Mouse (Mus musculus): Measurements from ENCODE around the gene Zpbp2. TPM values are rescaled to one million over a fixed set of nuclear protein-coding genes. Genes with fewer than 3 reads are reported as not detected.

Zpbp2 gene
- polyA plus RNA-seq, 1 experiment from 2014 or later, result not detected

DNA sequence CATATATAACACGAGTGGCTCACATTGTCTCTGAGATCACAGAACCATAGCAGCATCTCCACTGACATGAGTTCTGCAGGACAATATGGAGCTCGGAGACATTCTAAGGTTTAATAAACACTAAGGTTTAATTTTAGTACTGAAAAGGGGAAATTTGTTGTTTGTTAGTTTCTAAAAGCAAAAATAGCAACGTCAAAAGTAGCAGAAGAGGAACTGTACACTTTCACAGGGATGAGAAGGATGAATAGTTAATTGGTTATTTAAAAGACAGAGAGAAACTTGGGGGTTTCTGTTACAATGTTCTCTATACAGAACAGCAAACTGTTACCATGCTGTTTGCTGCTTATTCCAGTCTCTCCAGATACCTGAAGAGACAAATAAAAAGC, 3.6 kb upstream of the Zpbp2 start:
- Histone ChIP-seq H3K9me3 (ENCODE audit: control insufficient read depth, low read length) (no peaks in the 10 kb centered on the region), H3K36me3 (ENCODE audit: control insufficient read depth, insufficient read depth, low read length) (no peaks in the 10 kb centered on the region), H3K27ac (ENCODE audit: low read depth, low read length) (no peak overlapping the region), H3K4me3 (ENCODE audit: low read depth, low read length) (no peak overlapping the region), H3K4me1 (replicated peaks; ENCODE audit: control insufficient read depth, insufficient read depth, low read length) (no peaks in the 10 kb centered on the region), H3K4me2 (replicated peaks; ENCODE audit: low read depth, low read length) (no peak overlapping the region), H3K27me3 (ENCODE audit: control insufficient read depth, insufficient read depth, low read length) (peaks cover 59% of the 10 kb centered on the region), H3K9ac (ENCODE audit: low read depth, low read length) (no peak overlapping the region)
- DNase-seq (ENCODE audit: low spot score), result no peak
- 66% methylated on average over 3 of the region's 3 CpGs for WGBS
- ATAC-seq (ENCODE audit: low FRiP score), result no peak

DNA sequence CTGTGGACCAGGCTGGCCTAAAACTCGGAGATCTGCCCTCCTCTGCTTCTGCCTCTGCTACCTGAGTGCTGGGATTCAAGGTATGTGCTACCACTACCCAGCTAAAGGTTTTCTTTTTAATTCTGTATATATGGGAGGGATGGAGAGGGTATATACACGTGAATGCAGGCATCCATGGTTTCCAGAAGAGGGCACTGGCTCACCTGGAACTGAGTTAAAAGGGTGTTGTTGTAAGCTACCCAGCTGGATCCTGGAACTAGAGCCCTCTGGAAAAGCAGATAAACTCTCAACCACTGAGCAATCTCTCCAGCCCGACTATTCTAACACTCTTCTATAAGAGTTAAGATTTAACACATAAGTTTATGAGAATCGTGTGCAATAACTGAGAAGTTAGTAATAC, 1.5 kb upstream of the Zpbp2 start:
- no peak overlapping the region for H3K27ac ChIP-seq (ENCODE audit: low read depth, low read length)
- H3K4me1 ChIP-seq (replicated peaks; ENCODE audit: control insufficient read depth, insufficient read depth, low read length), result no peaks in the 10 kb centered on the region
- ATAC-seq (ENCODE audit: low FRiP score) (no peak), DNase-seq (ENCODE audit: low spot score) (no peak)
- WGBS, result 75% methylated on average over 4 of the region's 4 CpGs
- H3K4me3 ChIP-seq (ENCODE audit: low read depth, low read length), result no peak overlapping the region
- no peak overlapping the region for H3K9ac ChIP-seq (ENCODE audit: low read depth, low read length)
- no peaks in the 10 kb centered on the region for H3K36me3 ChIP-seq (ENCODE audit: control insufficient read depth, insufficient read depth, low read length)
- no peak overlapping the region for H3K4me2 ChIP-seq (replicated peaks; ENCODE audit: low read depth, low read length)
- no peaks in the 10 kb centered on the region for H3K9me3 ChIP-seq (ENCODE audit: control insufficient read depth, low read length)
- H3K27me3 ChIP-seq (ENCODE audit: control insufficient read depth, insufficient read depth, low read length), result peaks cover 50% of the 10 kb centered on the region

DNA sequence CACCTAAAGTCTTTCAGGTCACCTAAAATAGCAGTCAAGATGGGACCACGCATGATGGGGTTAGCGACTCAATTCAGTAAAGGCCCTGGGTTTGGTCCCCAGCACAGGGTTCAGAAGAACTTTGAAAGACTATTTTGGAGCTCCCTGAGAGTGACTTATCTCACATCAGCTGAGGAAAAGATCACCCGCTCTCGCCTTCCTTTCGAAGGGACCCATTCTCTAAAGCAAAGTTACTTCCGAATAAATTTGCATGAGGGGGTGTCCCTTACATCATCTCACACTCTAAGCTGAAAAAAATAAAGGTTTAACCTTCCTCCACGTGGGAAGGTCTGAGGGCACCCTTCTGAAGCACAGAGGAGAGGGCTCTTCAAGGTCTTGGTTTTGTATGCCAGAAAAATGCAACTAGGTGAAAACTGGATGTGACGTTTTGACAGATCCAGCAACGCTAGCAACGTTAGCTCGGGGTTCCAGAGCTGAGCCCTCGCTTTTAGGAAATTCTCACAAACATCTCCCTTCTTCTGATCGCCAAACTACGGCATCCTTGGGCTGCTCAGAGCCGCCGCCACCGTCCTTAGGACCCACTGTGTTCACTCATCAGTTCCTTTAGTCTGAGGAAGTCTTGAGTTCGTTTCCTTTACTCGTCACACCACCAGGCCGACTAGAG, 454 bp upstream of the Zpbp2 start:
- H3K36me3 ChIP-seq (ENCODE audit: control insufficient read depth, insufficient read depth, low read length), result no peaks in the 10 kb centered on the region
- H3K4me3 ChIP-seq (ENCODE audit: low read depth, low read length), result peak overlapping the region; percentile 71
- 20% methylated on average over 20 of the region's 20 CpGs for WGBS
- peak overlapping the region; percentile 46 for H3K4me2 ChIP-seq (replicated peaks; ENCODE audit: low read depth, low read length)
- no peaks in the 10 kb centered on the region for H3K9me3 ChIP-seq (ENCODE audit: control insufficient read depth, low read length)
- H3K4me1 ChIP-seq (replicated peaks; ENCODE audit: control insufficient read depth, insufficient read depth, low read length), result no peaks in the 10 kb centered on the region
- H3K9ac ChIP-seq (ENCODE audit: low read depth, low read length), result peak overlapping the region; percentile 74; the same call in 1 of the 2 replicates
- no peak overlapping the region for H3K27ac ChIP-seq (ENCODE audit: low read depth, low read length)
- peaks cover 43% of the 10 kb centered on the region for H3K27me3 ChIP-seq (ENCODE audit: control insufficient read depth, insufficient read depth, low read length)
- DNase-seq (ENCODE audit: low spot score) (no peak), ATAC-seq (ENCODE audit: low FRiP score) (peak; percentile 2; the same call in 1 of the 2 replicates)

DNA sequence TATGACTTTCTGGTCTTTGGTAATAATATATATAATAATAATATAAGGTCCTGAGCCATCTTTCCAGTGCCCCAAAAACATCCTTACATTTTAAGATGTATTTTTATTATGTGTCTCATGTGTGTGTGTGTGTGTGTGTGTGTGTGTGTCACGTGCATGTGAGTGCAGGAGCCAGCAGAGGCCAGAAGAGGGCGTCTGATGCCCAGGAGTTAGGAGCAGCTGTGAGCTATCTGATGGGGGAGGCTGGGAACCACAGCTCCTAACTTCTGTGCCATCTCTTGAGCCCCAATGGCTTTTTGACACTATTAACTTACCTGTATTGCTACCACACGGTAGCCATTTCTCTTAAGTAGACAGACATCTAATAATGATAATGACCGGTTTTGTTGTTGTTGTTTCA, 3.1 kb downstream of the Zpbp2 start:
- Histone ChIP-seq H3K9ac (ENCODE audit: low read depth, low read length) (no peak overlapping the region), H3K4me2 (replicated peaks; ENCODE audit: low read depth, low read length) (no peak overlapping the region), H3K36me3 (ENCODE audit: control insufficient read depth, insufficient read depth, low read length) (no peaks in the 10 kb centered on the region), H3K4me3 (ENCODE audit: low read depth, low read length) (no peak overlapping the region), H3K9me3 (ENCODE audit: control insufficient read depth, low read length) (no peaks in the 10 kb centered on the region), H3K27ac (ENCODE audit: low read depth, low read length) (no peak overlapping the region), H3K27me3 (ENCODE audit: control insufficient read depth, insufficient read depth, low read length) (peaks cover 13% of the 10 kb centered on the region), H3K4me1 (replicated peaks; ENCODE audit: control insufficient read depth, insufficient read depth, low read length) (no peaks in the 10 kb centered on the region)
- DNase-seq (ENCODE audit: low spot score) (no peak), ATAC-seq (ENCODE audit: low FRiP score) (no peak)
- 92% methylated on average over 4 of the region's 4 CpGs for WGBS

DNA sequence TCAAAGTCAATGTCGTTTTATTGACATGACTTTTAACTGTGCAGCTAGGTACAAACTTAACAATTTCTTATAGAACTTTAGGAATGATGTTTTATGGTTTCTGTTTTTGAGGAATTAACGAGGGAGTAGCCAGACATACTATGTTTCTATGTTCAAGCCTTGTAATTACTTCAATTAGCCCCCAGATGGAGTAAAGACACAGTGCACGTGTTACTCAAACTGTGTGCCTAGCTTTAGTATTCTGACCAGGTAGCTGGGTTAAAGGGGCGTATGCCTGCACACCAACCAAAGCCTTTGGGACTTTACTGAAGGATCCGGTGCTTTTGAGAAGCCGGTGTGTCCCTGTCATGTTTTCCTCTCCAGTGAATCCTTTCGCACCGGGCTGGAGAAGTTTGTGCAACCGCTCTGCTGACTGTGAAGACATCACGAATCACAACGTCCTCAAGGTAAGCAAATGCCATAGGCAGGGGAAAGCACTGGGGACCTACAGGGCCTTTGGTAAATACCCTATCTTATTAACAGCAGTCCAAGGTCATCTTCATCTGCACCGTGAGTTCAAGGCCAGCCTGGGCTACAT, 4.3 kb downstream of the Zpbp2 start:
- Histone ChIP-seq H3K27ac (ENCODE audit: low read depth, low read length) (no peak overlapping the region), H3K9ac (ENCODE audit: low read depth, low read length) (no peak overlapping the region), H3K4me3 (ENCODE audit: low read depth, low read length) (no peak overlapping the region), H3K4me2 (replicated peaks; ENCODE audit: low read depth, low read length) (no peak overlapping the region), H3K27me3 (ENCODE audit: control insufficient read depth, insufficient read depth, low read length) (peaks cover 3% of the 10 kb centered on the region), H3K9me3 (ENCODE audit: control insufficient read depth, low read length) (no peaks in the 10 kb centered on the region), H3K4me1 (replicated peaks; ENCODE audit: control insufficient read depth, insufficient read depth, low read length) (no peaks in the 10 kb centered on the region), H3K36me3 (ENCODE audit: control insufficient read depth, insufficient read depth, low read length) (no peaks in the 10 kb centered on the region)
- DNase-seq (ENCODE audit: low spot score), result no peak
- ATAC-seq (ENCODE audit: low FRiP score), result no peak
- 73% methylated on average over 12 of the region's 12 CpGs for WGBS

DNA sequence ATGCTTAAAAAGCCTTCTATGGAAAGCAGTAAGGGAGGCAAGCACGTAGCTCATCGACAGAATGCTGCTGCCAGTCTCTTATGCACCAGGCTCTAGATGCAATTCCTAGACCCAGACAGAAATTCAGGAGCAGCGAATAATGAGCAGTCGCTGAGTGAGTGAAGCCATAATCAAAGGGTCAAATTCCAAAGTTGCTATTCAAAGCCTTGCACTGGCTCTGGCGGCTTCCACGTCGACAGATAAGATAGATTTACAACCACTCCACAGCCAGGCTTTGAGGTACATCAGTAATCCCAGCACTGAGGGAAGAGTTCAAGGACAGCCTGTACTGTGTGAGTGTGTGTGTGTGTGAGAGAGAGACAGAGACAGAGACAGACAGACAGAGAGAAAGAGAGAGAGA, 10.0 kb downstream of the Zpbp2 start:
- Histone ChIP-seq H3K27ac (ENCODE audit: low read depth, low read length) (no peak overlapping the region), H3K4me3 (ENCODE audit: low read depth, low read length) (no peak overlapping the region), H3K9ac (ENCODE audit: low read depth, low read length) (no peak overlapping the region), H3K4me1 (replicated peaks; ENCODE audit: control insufficient read depth, insufficient read depth, low read length) (no peaks in the 10 kb centered on the region), H3K4me2 (replicated peaks; ENCODE audit: low read depth, low read length) (no peak overlapping the region), H3K9me3 (ENCODE audit: control insufficient read depth, low read length) (no peaks in the 10 kb centered on the region), H3K36me3 (ENCODE audit: control insufficient read depth, insufficient read depth, low read length) (no peaks in the 10 kb centered on the region), H3K27me3 (ENCODE audit: control insufficient read depth, insufficient read depth, low read length) (no peaks in the 10 kb centered on the region)
- no peak for ATAC-seq (ENCODE audit: low FRiP score)
- no peak for DNase-seq (ENCODE audit: low spot score)
- 39% methylated on average over 7 of the region's 7 CpGs for WGBS

DNA sequence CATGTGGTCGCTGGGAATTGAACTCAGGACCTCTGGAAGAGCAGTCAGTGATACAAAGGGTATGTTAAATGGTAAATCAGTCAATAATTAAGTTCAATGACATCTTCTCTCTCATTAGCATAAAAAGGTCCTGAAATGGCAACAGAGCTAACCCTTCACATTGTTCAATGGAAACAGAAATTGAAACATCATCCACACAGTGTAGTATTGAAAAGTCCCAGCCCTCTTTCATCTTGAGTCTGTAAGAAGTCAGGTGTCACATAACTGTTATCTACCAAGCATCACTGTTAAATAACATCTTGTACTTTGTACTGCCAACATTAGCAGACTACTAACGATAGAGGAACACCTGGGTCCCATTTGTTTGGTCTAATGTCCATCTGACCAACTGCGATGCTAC, 12.1 kb downstream of the Zpbp2 start:
- 90% methylated on average over 3 of the region's 3 CpGs for WGBS
- DNase-seq (ENCODE audit: low spot score), result no peak
- Histone ChIP-seq H3K27ac (ENCODE audit: low read depth, low read length) (no peak overlapping the region), H3K9me3 (ENCODE audit: control insufficient read depth, low read length) (no peaks in the 10 kb centered on the region), H3K9ac (ENCODE audit: low read depth, low read length) (no peak overlapping the region), H3K27me3 (ENCODE audit: control insufficient read depth, insufficient read depth, low read length) (no peaks in the 10 kb centered on the region), H3K4me3 (ENCODE audit: low read depth, low read length) (no peak overlapping the region), H3K4me1 (replicated peaks; ENCODE audit: control insufficient read depth, insufficient read depth, low read length) (no peaks in the 10 kb centered on the region), H3K36me3 (ENCODE audit: control insufficient read depth, insufficient read depth, low read length) (no peaks in the 10 kb centered on the region), H3K4me2 (replicated peaks; ENCODE audit: low read depth, low read length) (no peak overlapping the region)
- no peak for ATAC-seq (ENCODE audit: low FRiP score)

DNA sequence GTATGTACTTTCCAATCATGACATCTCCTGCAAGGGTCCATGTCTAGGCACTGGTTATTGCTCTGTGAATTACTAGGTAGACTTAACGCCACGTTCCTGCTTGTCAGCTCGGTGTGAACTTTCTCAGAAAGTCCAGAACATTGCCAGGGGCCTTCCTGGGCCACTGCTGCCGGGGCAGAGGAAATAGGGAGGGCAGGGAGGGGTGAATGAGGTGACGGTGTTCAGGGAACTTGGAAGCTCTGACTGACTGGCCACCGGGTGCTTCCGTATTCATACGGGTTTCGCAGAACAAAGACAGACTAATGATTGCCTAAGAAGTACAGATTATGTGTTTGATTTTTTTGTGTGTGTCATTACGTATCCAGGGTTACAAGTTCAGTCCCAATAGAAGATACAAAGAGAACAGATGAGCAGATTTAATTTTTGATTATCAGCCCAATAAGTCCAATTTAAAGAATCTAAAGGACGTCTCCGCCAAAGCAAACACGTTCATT, 13.1 kb downstream of the Zpbp2 start:
- H3K4me2 ChIP-seq (replicated peaks; ENCODE audit: low read depth, low read length), result no peak overlapping the region
- no peak for DNase-seq (ENCODE audit: low spot score)
- H3K9ac ChIP-seq (ENCODE audit: low read depth, low read length), result no peak overlapping the region
- H3K9me3 ChIP-seq (ENCODE audit: control insufficient read depth, low read length), result no peaks in the 10 kb centered on the region
- no peaks in the 10 kb centered on the region for H3K27me3 ChIP-seq (ENCODE audit: control insufficient read depth, insufficient read depth, low read length)
- H3K4me3 ChIP-seq (ENCODE audit: low read depth, low read length), result no peak overlapping the region
- no peaks in the 10 kb centered on the region for H3K4me1 ChIP-seq (replicated peaks; ENCODE audit: control insufficient read depth, insufficient read depth, low read length)
- H3K36me3 ChIP-seq (ENCODE audit: control insufficient read depth, insufficient read depth, low read length), result no peaks in the 10 kb centered on the region
- no peak for ATAC-seq (ENCODE audit: low FRiP score)
- H3K27ac ChIP-seq (ENCODE audit: low read depth, low read length), result no peak overlapping the region
- 77% methylated on average over 13 of the region's 13 CpGs for WGBS

DNA sequence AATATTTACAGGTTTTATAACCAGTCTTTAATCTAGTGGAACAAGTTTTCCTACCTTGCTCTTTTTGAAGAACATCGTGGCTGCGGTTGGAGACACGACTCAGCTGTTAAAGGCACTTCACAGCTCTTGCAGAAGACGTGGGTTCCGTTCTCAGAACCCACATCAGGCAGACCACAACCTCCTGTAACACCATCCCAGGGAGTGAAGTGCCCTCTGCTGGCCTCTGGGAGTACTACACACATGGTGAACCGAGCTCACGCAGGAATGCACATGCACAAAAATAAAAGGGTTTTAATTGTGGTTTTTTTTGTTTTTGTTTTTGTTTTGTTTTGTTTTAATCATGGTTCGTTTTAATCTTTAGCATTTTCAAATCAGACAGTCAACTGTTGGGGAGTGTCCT, 17.4 kb downstream of the Zpbp2 start:
- no peak overlapping the region for H3K27ac ChIP-seq (ENCODE audit: low read depth, low read length)
- DNase-seq (ENCODE audit: low spot score), result peak; percentile 25
- H3K9ac ChIP-seq (ENCODE audit: low read depth, low read length), result no peak overlapping the region
- no peak overlapping the region for H3K4me2 ChIP-seq (replicated peaks; ENCODE audit: low read depth, low read length)
- no peak overlapping the region for H3K4me3 ChIP-seq (ENCODE audit: low read depth, low read length)
- no peaks in the 10 kb centered on the region for H3K36me3 ChIP-seq (ENCODE audit: control insufficient read depth, insufficient read depth, low read length)
- H3K4me1 ChIP-seq (replicated peaks; ENCODE audit: control insufficient read depth, insufficient read depth, low read length), result no peaks in the 10 kb centered on the region
- 85% methylated on average over 8 of the region's 8 CpGs for WGBS
- H3K9me3 ChIP-seq (ENCODE audit: control insufficient read depth, low read length), result no peaks in the 10 kb centered on the region
- no peak for ATAC-seq (ENCODE audit: low FRiP score)
- no peaks in the 10 kb centered on the region for H3K27me3 ChIP-seq (ENCODE audit: control insufficient read depth, insufficient read depth, low read length)
